Mouse (Mus musculus) heart, adult 2 months (tissue): ENCODE data around the gene Pax6.

Experiments used
- CTCF ChIP-seq: fragments of 200-600 bp; IDR thresholded peaks from 2 replicates; pipeline ENCODE4 v1.8.1; 2022; ENCODE audit warnings: antibody characterized with exemption, mild to moderate bottlenecking, moderate library complexity
- POLR2A ChIP-seq: fragments of 200-500 bp; IDR thresholded peaks from 2 replicates; pipeline ENCODE4 v1.6.1; 2011; ENCODE audit warnings: mild to moderate bottlenecking, low read depth, low read length, control low read depth; ENCODE audit not compliant: insufficient read depth

DNA sequence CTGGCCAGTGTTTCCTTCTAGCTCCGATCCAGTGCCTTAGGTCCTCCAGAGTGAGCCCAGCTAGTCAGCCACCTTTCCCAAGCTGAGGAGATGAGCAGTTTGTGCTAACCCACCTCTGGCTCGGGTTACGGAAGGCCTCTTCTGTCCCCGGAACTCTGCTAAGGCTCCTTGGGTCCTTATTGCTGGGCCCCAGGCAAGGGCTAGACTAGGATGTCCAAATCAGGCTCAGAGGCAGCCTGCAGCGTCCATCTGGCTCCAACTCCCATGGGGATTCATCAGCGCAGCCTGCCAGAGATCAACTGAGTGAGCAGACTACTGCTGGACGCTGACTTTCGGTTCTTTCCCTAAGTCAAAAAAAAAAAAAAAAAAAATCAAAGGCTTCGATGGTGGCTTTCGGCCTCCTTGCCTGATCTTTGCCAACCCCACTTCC lies 4.9 kb downstream of the Pax6 start:
- no peak for TF ChIP-seq CTCF
- TF ChIP-seq POLR2A, result no peak
